Mouse (Mus musculus): ENCODE measurements at regions not wholly inside any gene's neighbourhood (a gene's known extent, or its start where the extent isn't known, plus 50 kb on each side); places are given as distances from the start of the nearest gene placed in this dataset.

DNA sequence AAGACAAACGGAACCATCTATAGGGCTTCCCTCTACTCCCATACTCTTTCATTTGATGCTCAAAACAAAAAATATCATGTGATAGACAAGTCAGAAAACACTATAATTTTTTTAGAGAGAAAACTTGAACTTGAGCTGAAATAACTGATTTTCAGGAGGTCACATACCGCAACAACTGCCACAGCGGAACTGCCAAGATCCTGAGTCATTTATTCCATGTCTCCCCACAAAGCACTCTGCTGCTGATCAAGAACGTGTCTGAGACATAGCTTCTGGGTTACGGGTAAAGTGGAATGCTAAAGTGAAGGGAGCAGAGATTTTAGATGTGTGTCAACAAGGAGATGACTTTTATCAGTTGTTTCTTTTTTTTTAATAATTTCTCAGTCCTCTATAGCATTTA lies 122.8 kb upstream of the Col5a2 start:
- WGBS: 88% methylated on average over 5 of the region's 5 CpGs
- no peak overlapping the region for H3K9ac ChIP-seq (ENCODE audit: low read depth, low read length)
- H3K9me3 ChIP-seq (replicated peaks; ENCODE audit: control insufficient read depth, low read length, poor library complexity, severe bottlenecking): no peaks in the 10 kb centered on the region
- no peak overlapping the region for H3K4me2 ChIP-seq (ENCODE audit: low read length)
- H3K27me3 ChIP-seq (ENCODE audit: control insufficient read depth, insufficient read depth, low read depth, low read length): no peaks in the 10 kb centered on the region
- H3K36me3 ChIP-seq (ENCODE audit: control insufficient read depth, insufficient read depth, low read length): no peaks in the 10 kb centered on the region
- no peak overlapping the region for H3K4me3 ChIP-seq (ENCODE audit: low read depth, low read length)
- H3K27ac ChIP-seq (ENCODE audit: low read length): no peak overlapping the region
- no peak for ATAC-seq
- no peaks in the 10 kb centered on the region for H3K4me1 ChIP-seq (ENCODE audit: control insufficient read depth, insufficient read depth, low read length)

DNA sequence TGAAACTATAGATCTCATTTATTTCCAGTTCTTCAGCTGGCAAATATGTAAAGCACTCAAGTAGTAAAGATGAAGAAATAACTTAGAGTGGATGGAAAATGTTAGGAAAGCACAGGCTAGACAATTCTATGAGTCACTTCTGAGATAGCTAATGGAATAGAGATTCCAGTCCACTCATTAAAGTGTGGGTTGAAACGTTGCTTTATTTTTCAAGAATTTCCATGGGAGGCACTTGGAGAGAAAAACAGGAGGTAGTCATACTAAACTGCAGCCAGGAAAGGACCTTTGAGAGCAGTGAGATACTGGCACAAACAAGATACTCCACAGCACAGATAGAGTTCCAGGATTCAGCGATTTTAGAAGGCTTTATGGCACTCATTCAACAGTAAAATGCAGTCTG lies 123.7 kb upstream of the Col5a2 start:
- Histone ChIP-seq H3K4me1 (ENCODE audit: control insufficient read depth, insufficient read depth, low read length) (no peaks in the 10 kb centered on the region), H3K27ac (ENCODE audit: low read length) (no peak overlapping the region), H3K27me3 (ENCODE audit: control insufficient read depth, insufficient read depth, low read depth, low read length) (no peaks in the 10 kb centered on the region), H3K4me3 (ENCODE audit: low read depth, low read length) (no peak overlapping the region), H3K36me3 (ENCODE audit: control insufficient read depth, insufficient read depth, low read length) (no peaks in the 10 kb centered on the region), H3K9me3 (replicated peaks; ENCODE audit: control insufficient read depth, low read length, poor library complexity, severe bottlenecking) (no peaks in the 10 kb centered on the region), H3K9ac (ENCODE audit: low read depth, low read length) (no peak overlapping the region), H3K4me2 (ENCODE audit: low read length) (no peak overlapping the region)
- 83% methylated on average over 2 of the region's 2 CpGs for WGBS
- no peak for ATAC-seq

DNA sequence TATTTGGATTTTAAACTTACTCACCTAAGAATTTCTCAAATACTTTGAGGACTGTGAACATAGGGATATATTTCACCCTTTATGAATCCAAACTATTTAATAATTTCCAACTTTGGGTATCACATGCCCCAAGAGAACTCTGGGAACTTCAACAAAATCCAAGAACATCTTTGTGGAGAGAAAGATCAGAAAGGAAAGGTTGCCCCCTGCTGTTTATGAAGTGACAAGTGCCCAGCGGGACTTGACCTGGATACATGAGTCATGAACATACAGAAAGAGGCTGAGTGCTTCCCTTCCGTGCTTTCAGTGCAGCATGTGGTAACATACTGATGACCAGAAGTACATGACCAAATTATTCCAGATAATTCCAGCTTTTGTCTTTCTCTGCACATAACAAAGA lies 124.8 kb upstream of the Col5a2 start:
- no peak overlapping the region for H3K9ac ChIP-seq (ENCODE audit: low read depth, low read length)
- H3K4me3 ChIP-seq (ENCODE audit: low read depth, low read length): no peak overlapping the region
- no peaks in the 10 kb centered on the region for H3K27me3 ChIP-seq (ENCODE audit: control insufficient read depth, insufficient read depth, low read depth, low read length)
- ATAC-seq: no peak
- no peaks in the 10 kb centered on the region for H3K4me1 ChIP-seq (ENCODE audit: control insufficient read depth, insufficient read depth, low read length)
- no peak overlapping the region for H3K27ac ChIP-seq (ENCODE audit: low read length)
- no peaks in the 10 kb centered on the region for H3K9me3 ChIP-seq (replicated peaks; ENCODE audit: control insufficient read depth, low read length, poor library complexity, severe bottlenecking)
- no peak overlapping the region for H3K4me2 ChIP-seq (ENCODE audit: low read length)
- 17% methylated on average over 2 of the region's 2 CpGs for WGBS
- H3K36me3 ChIP-seq (ENCODE audit: control insufficient read depth, insufficient read depth, low read length): no peaks in the 10 kb centered on the region

DNA sequence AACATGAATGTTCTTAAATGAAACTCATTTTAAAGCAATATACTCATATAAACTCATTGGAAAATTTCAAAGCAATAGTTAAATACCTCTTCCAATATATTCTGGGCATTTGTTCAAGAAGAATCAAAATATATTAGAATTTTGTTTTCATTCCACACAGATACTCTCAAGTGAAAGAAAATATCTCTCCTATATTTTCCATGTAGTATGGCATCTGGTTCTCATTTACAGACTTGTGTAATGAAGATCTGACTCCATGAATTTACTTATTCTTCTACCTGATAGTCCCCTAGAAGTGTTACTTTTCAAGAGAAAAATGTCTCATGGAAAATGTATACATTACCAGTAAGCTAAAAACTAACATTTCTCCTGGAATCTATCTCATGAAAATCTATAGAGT lies 144.2 kb upstream of the Col5a2 start:
- Histone ChIP-seq H3K27ac (ENCODE audit: low read length) (no peak overlapping the region), H3K4me2 (ENCODE audit: low read length) (no peak overlapping the region), H3K9ac (ENCODE audit: low read depth, low read length) (no peak overlapping the region), H3K4me3 (ENCODE audit: low read depth, low read length) (no peak overlapping the region), H3K9me3 (replicated peaks; ENCODE audit: control insufficient read depth, low read length, poor library complexity, severe bottlenecking) (no peaks in the 10 kb centered on the region), H3K4me1 (ENCODE audit: control insufficient read depth, insufficient read depth, low read length) (no peaks in the 10 kb centered on the region), H3K27me3 (ENCODE audit: control insufficient read depth, insufficient read depth, low read depth, low read length) (no peaks in the 10 kb centered on the region), H3K36me3 (ENCODE audit: control insufficient read depth, insufficient read depth, low read length) (no peaks in the 10 kb centered on the region)
- ATAC-seq: no peak

DNA sequence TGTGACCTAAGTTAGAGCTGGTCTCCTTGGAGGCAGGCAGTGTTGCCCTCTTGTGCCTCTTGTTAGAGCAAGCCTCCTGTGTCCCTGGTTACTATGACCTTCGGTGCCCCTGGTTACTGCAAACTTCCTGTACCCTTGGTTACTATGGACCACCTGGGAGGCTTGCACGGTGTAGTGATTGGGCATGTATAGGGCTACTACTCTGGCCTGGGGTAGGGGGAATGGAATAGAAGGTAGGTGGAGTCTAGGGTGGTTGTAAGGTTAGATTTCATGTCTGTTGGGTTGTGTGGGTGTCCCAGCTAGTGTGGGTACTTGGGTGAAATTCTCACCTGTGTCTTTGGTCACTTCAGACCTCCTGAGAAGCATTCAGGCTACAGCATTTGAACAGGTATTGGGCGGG lies 141.7 kb upstream of the Wdr75 start:
- Histone ChIP-seq H3K9ac (ENCODE audit: low read depth, low read length) (no peak overlapping the region), H3K4me1 (ENCODE audit: control insufficient read depth, insufficient read depth, low read length) (no peaks in the 10 kb centered on the region), H3K4me3 (ENCODE audit: low read depth, low read length) (no peak overlapping the region), H3K27me3 (ENCODE audit: control insufficient read depth, insufficient read depth, low read depth, low read length) (no peaks in the 10 kb centered on the region), H3K9me3 (replicated peaks; ENCODE audit: control insufficient read depth, low read length, poor library complexity, severe bottlenecking) (no peaks in the 10 kb centered on the region), H3K4me2 (ENCODE audit: low read length) (no peak overlapping the region), H3K36me3 (ENCODE audit: control insufficient read depth, insufficient read depth, low read length) (no peaks in the 10 kb centered on the region), H3K27ac (ENCODE audit: low read length) (no peak overlapping the region)
- ATAC-seq: no peak
- WGBS: 92% methylated on average over 3 of the region's 3 CpGs

DNA sequence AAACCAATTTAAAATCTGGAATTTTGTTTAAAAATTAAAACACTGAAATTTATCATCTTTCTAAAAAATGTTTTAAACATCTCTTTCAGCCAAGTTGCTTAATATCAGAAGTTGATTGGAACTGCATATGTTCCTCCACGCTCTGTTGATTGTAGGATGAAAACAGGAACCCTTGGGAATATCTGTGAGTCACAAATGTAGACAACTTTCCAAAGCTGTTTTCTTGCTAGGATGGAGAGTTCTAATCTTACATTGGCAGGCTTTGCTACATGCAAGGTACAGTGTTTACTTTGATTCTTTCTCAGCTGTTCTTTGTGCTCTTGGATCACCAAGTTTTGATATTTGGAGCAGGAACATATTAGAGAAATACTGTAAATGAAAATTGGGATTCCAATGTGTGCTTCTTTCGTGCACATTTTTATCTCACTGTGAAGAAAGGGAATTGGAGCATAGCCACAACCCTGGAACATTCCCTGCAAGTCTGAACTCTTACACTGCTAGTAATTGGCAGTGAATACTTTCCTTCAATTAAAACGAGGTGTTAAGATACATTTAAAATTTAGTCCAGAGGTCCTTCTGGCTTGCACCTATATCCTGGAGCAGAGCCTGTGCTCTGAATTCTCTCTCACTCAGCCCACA lies 131.0 kb upstream of the Wdr75 start:
- Histone ChIP-seq H3K4me3 (ENCODE audit: low read depth, low read length) (no peak overlapping the region), H3K27me3 (ENCODE audit: control insufficient read depth, insufficient read depth, low read depth, low read length) (no peaks in the 10 kb centered on the region), H3K9ac (ENCODE audit: low read depth, low read length) (no peak overlapping the region), H3K27ac (ENCODE audit: low read length) (no peak overlapping the region), H3K9me3 (replicated peaks; ENCODE audit: control insufficient read depth, low read length, poor library complexity, severe bottlenecking) (no peaks in the 10 kb centered on the region), H3K4me1 (ENCODE audit: control insufficient read depth, insufficient read depth, low read length) (no peaks in the 10 kb centered on the region), H3K36me3 (ENCODE audit: control insufficient read depth, insufficient read depth, low read length) (no peaks in the 10 kb centered on the region), H3K4me2 (ENCODE audit: low read length) (no peak overlapping the region)
- WGBS: 80% methylated on average over 3 of the region's 3 CpGs
- ATAC-seq: no peak

DNA sequence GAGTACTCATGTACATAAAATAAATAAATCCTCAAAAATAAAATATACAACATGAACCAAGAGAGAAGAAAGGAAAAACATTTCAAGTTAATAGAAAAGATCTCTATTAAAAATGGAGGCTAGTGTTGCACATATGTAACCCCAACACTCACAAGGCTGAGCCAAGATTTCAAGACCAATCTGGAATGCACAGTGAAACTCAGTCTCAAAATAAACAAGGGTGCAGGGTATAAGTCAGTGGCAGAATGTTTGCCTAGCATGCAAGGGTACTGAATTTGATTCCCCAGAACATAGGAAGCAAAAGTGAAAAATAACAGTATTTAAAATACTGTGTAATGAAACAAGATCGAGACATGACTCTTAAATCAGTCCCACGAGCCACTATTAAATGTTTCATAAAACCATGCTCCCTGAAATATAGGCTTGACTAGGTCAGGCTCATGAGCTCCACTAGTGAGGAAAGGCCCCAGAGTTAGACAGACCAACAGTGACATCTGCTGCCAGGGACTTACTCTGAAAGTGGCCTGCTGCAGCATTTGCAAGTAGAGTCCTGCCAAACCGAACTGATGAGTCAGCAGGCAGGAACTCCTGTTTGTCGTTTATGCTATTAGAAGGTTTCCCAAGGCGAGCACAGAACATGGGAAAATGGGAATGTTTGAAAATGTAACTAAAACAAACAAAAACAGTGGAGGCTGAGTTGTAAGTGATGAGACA lies 122.4 kb upstream of the Wdr75 start:
- Histone ChIP-seq H3K9me3 (replicated peaks; ENCODE audit: control insufficient read depth, low read length, poor library complexity, severe bottlenecking) (no peaks in the 10 kb centered on the region), H3K27ac (ENCODE audit: low read length) (no peak overlapping the region)
- peak; percentile 77; the same call in 1 of the 2 replicates for ATAC-seq

DNA sequence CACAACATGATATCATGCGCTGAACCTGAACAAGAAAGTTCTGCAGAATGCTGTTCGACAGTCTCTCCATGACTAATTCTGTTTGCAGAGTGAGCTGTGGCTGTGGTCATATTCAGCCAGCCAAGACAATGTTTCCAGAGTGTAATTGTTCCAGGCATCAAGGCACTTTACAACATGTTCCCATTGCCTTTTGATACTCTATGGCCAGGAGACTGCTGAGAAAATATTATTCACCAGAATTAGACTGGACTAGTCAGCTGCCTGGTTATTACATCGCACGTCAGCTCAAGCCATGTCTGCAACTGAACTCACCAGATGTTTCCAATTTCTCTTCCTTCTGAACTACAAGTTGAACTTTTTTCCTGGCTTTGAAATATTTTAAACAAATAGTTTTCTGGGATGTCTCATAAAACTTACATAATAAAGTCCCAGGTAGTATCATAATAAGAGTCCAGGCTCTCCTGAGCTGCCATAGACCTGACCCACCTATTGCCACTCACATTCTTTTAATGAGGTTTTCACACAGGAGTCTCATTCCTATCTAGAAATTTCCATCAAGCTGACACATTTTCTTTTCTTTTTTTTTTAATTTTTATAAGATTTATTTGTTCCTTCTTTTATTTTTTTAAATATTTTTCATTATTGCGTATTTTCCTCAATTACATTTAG lies 119.1 kb upstream of the Wdr75 start:
- 89% methylated on average over 5 of the region's 5 CpGs for WGBS

More for the DNA sequence above, 122.4 kb upstream of the Wdr75 start:
- Histone ChIP-seq H3K4me3 (ENCODE audit: low read depth, low read length) (no peak overlapping the region), H3K4me1 (ENCODE audit: control insufficient read depth, insufficient read depth, low read length) (no peaks in the 10 kb centered on the region), H3K27me3 (ENCODE audit: control insufficient read depth, insufficient read depth, low read depth, low read length) (no peaks in the 10 kb centered on the region), H3K9ac (ENCODE audit: low read depth, low read length) (no peak overlapping the region), H3K36me3 (ENCODE audit: control insufficient read depth, insufficient read depth, low read length) (no peaks in the 10 kb centered on the region), H3K4me2 (ENCODE audit: low read length) (no peak overlapping the region)
- 59% methylated on average over 5 of the region's 5 CpGs for WGBS

DNA sequence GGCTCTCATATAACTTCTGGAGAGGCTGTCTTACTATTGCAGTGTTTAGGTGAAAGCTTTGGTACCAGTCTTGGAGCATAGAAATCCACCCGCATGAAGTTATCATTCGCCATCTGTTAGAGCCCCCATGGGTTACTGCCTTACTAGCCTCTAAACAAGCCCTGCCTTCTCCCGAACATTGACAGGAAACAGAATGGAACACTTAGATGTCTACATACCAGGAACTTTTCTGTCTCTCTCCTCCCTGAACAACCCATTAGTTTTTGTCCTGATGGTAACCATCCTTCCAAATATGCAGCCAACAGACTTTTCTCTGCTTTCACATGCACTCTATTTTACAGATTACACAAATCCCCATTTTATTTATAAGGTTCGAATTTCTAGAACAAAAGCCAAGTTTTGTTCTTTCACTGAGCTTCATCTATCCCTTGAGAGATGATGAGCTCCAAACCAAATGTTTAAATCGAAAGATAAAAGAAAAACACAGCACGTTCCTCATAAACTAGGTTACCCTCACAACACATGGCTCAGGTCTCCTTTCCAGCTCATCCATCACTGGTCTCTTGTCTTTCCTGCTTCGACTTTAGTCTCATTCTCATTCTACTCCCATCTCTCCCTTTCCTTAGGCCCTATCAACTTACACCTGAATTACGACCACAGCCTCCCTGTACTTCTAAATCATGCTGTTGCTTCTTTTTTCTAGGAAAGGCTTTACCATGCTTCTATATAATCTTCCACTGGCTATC lies 114.8 kb upstream of the Wdr75 start:
- WGBS: 85% methylated on average over 8 of the region's 8 CpGs
- Histone ChIP-seq H3K4me3 (ENCODE audit: low read depth, low read length) (no peak overlapping the region), H3K4me1 (ENCODE audit: control insufficient read depth, insufficient read depth, low read length) (no peaks in the 10 kb centered on the region), H3K9me3 (replicated peaks; ENCODE audit: control insufficient read depth, low read length, poor library complexity, severe bottlenecking) (no peaks in the 10 kb centered on the region), H3K4me2 (ENCODE audit: low read length) (no peak overlapping the region), H3K27ac (ENCODE audit: low read length) (no peak overlapping the region), H3K36me3 (ENCODE audit: control insufficient read depth, insufficient read depth, low read length) (no peaks in the 10 kb centered on the region), H3K27me3 (ENCODE audit: control insufficient read depth, insufficient read depth, low read depth, low read length) (no peaks in the 10 kb centered on the region), H3K9ac (ENCODE audit: low read depth, low read length) (no peak overlapping the region)
- no peak for ATAC-seq

More for the DNA sequence above, 119.1 kb upstream of the Wdr75 start:
- Histone ChIP-seq H3K4me2 (ENCODE audit: low read length) (no peak overlapping the region), H3K9ac (ENCODE audit: low read depth, low read length) (no peak overlapping the region), H3K4me1 (ENCODE audit: control insufficient read depth, insufficient read depth, low read length) (no peaks in the 10 kb centered on the region), H3K36me3 (ENCODE audit: control insufficient read depth, insufficient read depth, low read length) (no peaks in the 10 kb centered on the region), H3K4me3 (ENCODE audit: low read depth, low read length) (no peak overlapping the region), H3K27me3 (ENCODE audit: control insufficient read depth, insufficient read depth, low read depth, low read length) (no peaks in the 10 kb centered on the region), H3K27ac (ENCODE audit: low read length) (no peak overlapping the region), H3K9me3 (replicated peaks; ENCODE audit: control insufficient read depth, low read length, poor library complexity, severe bottlenecking) (no peaks in the 10 kb centered on the region)
- no peak for ATAC-seq
